Mouse (Mus musculus) splenic B cell, adult 2 months (primary cell): ENCODE measurements around the gene Ankrd22.

Source experiments
- DNase-seq: peaks from one replicate; pipeline ENCODE4 v3.0.0-alpha.2; 2011; ENCODE audit warnings: low read depth, low spot score
- H3K27me3 ChIP-seq: 2 replicates; pipeline ENCODE4 v1.6.1; 2012; ENCODE audit warnings: mild to moderate bottlenecking, low read length, moderate library complexity, mixed read lengths; ENCODE audit not compliant: control insufficient read depth, poor library complexity, insufficient read depth, severe bottlenecking
- H3K36me3 ChIP-seq: 2 replicates; pipeline ENCODE4 v1.6.1; 2012; ENCODE audit warnings: mild to moderate bottlenecking, low read length, moderate library complexity, mixed read lengths; ENCODE audit not compliant: control insufficient read depth, poor library complexity, insufficient read depth, severe bottlenecking

Ankrd22 gene

DNA sequence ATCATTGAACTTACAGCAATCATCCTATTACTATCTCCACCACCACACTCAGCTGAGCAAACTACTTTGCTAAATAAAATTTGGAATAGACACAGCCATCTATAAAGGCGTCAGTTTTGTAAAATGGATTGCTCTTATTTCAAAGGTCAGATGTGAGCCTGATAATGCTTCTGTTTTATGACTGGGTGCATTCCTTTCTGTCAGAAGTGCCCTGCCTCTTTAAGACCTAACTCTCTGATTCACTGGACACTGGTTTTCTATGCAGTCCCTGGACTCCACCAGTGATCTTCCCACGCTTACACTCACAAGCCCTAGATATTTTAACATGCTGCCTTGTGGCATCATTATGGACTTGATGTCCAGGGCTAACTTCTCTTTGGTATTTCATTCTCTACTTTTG, 87.7 kb downstream of the Ankrd22 start:
- H3K27me3 ChIP-seq, result no peaks in the 10 kb centered on the region
- DNase-seq, result no peak
- no peaks in the 10 kb centered on the region for H3K36me3 ChIP-seq

DNA sequence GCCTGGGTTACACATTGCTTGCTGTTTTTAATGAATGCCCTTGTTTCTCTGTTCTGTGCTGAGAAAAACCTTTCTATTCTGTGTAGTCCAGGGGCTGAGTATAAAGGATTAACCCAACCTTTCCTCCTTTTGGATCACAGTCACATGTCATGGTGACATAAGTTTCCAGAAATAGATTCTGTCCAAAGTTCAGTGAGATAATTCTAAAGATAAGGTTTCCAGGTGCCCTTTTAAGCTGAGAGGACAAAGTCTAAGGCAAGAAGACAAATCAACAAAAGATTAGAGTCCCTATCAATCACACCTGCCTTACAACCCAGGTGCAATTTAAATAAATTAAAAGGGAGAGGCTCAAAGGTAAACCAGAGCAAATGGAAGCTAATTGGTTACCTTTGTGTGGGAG, 91.6 kb downstream of the Ankrd22 start:
- DNase-seq, result no peak
- Histone ChIP-seq H3K36me3 (no peaks in the 10 kb centered on the region), H3K27me3 (no peaks in the 10 kb centered on the region)
